Mouse (Mus musculus) embryonic facial prominence, embryonic 13.5 days (tissue): ENCODE data around the gene Slc25a35. TPM values are rescaled to one million over a fixed set of nuclear protein-coding genes. Genes with fewer than 3 reads are reported as not detected.
"Not testable (repeated sequence)": the region's sequence is repeated elsewhere in the genome, so short reads cannot be mapped to it uniquely, and the experiment has no call there.

Experiments
- ATAC-seq: fragments of 200-750 bp; cut with Nextera tagmentation; 2 replicates; pipeline ENCODE4 v1.8.0; 2017; ENCODE audit warnings: low read depth; ENCODE audit not compliant: insufficient number of reproducible peaks, insufficient read depth, low FRiP score, low TSS enrichment
- H3K27ac ChIP-seq: fragments of 300-500 bp; sonication (generic); 2 replicates; pipeline ENCODE4 v1.5.1; 2015; ENCODE audit warnings: moderate library complexity, mild to moderate bottlenecking, inconsistent platforms
- H3K27me3 ChIP-seq: fragments of 300-500 bp; sonication (generic); 2 replicates; pipeline ENCODE4 v1.6.1; 2015; ENCODE audit warnings: mild to moderate bottlenecking, inconsistent platforms
- H3K36me3 ChIP-seq: fragments of 300-500 bp; sonication (generic); 2 replicates; pipeline ENCODE4 v1.6.1; 2015; ENCODE audit warnings: mild to moderate bottlenecking, inconsistent platforms
- H3K4me1 ChIP-seq: fragments of 300-500 bp; sonication (generic); 2 replicates; pipeline ENCODE4 v1.6.1; 2015; ENCODE audit warnings: inconsistent platforms
- H3K4me2 ChIP-seq: fragments of 300-500 bp; sonication (generic); 2 replicates; pipeline ENCODE4 v1.6.1; 2015; ENCODE audit warnings: moderate library complexity, mild to moderate bottlenecking, inconsistent platforms
- H3K4me3 ChIP-seq: fragments of 300-500 bp; sonication (generic); 2 replicates; pipeline ENCODE4 v1.5.1; 2015; ENCODE audit warnings: mild to moderate bottlenecking, inconsistent platforms
- H3K9ac ChIP-seq: fragments of 300-500 bp; sonication (generic); 2 replicates; pipeline ENCODE4 v1.6.1; 2015; ENCODE audit warnings: mild to moderate bottlenecking, inconsistent platforms
- H3K9me3 ChIP-seq: fragments of 300-500 bp; sonication (generic); 2 replicates; pipeline ENCODE4 v1.6.1; 2016; ENCODE audit warnings: inconsistent platforms
- WGBS: fragments of 180-500 bp; shearing (Covaris S2); methylation state at CpG from one replicate; pipeline ENCODE4 v1.1.7; 2015; ENCODE audit warnings: mixed read lengths; 5-methylcytosine and 5-hydroxymethylcytosine counted together
- polyA plus RNA-seq: library from polyadenylated mRNA; unstranded; fragments of >200 nt; fragmentation: Nextera tagmentation; extraction: Ambion mirVana; gene quantifications from 2 replicates; pipeline ENCODE4 v1.2.1, GENCODE M21; 2015

Gene Slc25a35
- polyA plus RNA-seq, 1 experiment from 2014 or later: 4.7 TPM

DNA sequence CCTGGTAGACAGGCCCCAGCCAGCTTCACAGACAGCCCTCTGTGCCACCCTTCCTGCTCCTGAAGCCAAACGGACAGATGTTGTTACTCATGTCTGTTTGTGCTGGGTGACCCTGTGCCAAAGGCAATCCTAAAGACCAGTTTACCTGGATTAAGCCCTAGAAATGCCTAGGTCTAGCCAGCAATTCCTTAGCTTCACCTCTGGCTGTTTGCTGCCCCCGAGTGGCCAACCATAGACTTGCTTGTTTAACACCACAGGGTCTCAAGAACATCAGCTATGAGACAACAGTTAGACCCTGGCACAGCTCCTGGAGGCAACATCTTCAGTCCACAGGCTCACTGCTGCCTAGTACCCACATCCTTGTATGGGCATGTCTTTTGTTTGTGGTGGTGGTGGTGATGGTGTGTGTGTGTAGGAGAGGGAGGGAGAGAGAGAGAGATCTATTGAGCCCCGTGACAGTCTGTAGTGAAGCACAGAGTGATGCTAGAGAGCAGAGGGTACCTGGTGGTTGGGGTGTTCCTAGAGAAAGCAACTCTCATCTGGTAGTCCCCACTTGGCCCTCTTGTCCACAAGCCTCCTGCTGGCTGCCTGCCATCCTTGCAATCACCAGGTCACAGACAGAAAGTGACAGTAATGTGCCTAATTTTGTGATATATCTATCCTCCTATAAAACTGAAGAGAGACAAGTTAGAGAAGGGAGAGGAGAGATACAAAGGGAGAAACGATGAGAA, 14.9 kb downstream of the Slc25a35 start:
- Histone ChIP-seq H3K9me3 (no peaks in the 10 kb centered on the region), H3K36me3 (peaks cover 17% of the 10 kb centered on the region), H3K4me2 (no peak overlapping the region), H3K4me1 (no peaks in the 10 kb centered on the region), H3K27me3 (no peaks in the 10 kb centered on the region), H3K9ac (no peak overlapping the region), H3K4me3 (no peak overlapping the region), H3K27ac (no peak overlapping the region)
- 36% methylated on average over 4 of the region's 4 CpGs for WGBS
- ATAC-seq: no peak

DNA sequence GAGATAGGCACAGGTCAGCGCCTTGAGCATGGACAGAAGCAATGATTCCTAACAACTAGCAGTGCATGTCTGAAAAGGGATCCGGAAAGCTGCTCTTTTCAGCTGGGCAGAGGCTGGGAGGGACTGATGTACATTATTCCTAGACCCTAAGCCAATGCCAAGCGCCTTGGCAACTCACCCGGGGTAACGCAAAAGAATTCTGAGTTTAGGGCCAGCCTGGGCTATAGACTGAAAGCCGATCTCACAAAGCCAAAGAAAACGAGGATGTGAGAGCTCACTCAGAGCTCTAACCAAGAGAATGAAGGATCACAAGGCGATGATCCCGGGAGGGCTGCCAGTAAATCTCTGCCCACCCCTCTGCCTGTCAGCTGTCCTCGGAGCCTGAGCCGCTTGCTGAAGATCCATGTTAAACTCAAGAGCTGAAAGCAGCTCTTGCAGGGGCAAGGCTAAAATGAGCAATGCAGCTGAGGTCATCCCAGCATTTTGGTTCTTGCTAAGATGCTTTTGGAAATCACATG, 19.5 kb downstream of the Slc25a35 start:
- H3K4me2 ChIP-seq: no peak overlapping the region
- H3K27ac ChIP-seq: no peak overlapping the region
- WGBS: 92% methylated on average over 11 of the region's 11 CpGs
- no peak overlapping the region for H3K9ac ChIP-seq
- no peaks in the 10 kb centered on the region for H3K4me1 ChIP-seq
- H3K27me3 ChIP-seq: no peaks in the 10 kb centered on the region
- H3K4me3 ChIP-seq: no peak overlapping the region
- no peak for ATAC-seq
- H3K9me3 ChIP-seq: no peaks in the 10 kb centered on the region
- peaks cover 63% of the 10 kb centered on the region for H3K36me3 ChIP-seq

- Histone ChIP-seq H3K36me3 (peaks cover 72% of the 10 kb centered on the region), H3K27me3 (no peaks in the 10 kb centered on the region), H3K4me3 (no peak overlapping the region), H3K9ac (no peak overlapping the region), H3K9me3 (no peaks in the 10 kb centered on the region), H3K4me1 (no peaks in the 10 kb centered on the region), H3K27ac (no peak overlapping the region), H3K4me2 (no peak overlapping the region)
- WGBS: 91% methylated on average over 17 of the region's 17 CpGs
- ATAC-seq: no peak
These were observed 20.4 kb downstream of the Slc25a35 start for GRCm38 (mm10) chr11:68988341-68988740.

- Histone ChIP-seq H3K36me3 (peaks cover 97% of the 10 kb centered on the region), H3K27ac (no peak overlapping the region), H3K4me3 (no peak overlapping the region), H3K9me3 (no peaks in the 10 kb centered on the region), H3K4me1 (no peaks in the 10 kb centered on the region), H3K27me3 (no peaks in the 10 kb centered on the region), H3K9ac (no peak overlapping the region), H3K4me2 (no peak overlapping the region)
- 91% methylated on average over 7 of the region's 7 CpGs for WGBS
- ATAC-seq: no peak
These were observed 25.2 kb downstream of the Slc25a35 start for GRCm38 (mm10) chr11:68993122-68993521.

DNA sequence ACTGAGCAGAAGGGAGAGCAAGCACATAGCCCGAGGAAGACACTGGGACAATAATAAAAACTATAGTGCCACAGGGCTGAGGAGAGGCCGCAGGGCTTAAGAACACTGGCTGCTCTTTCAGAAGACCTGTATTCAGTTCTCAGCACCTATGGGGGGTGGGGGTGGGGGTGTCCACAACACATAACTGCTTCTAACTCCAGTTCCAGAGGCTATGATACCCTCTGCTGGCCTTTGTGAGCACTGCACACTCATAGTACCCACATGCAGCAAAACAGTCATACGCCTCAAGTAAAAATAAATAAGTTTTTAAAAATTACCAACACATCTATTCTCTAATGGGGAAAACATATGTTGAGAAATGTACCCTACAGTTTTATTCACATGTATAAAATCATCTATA, 26.4 kb downstream of the Slc25a35 start:
- H3K4me1 ChIP-seq: no peaks in the 10 kb centered on the region
- H3K9ac ChIP-seq: no peak overlapping the region
- H3K4me2 ChIP-seq: no peak overlapping the region
- H3K27me3 ChIP-seq: no peaks in the 10 kb centered on the region
- peaks cover 96% of the 10 kb centered on the region for H3K36me3 ChIP-seq
- H3K9me3 ChIP-seq: no peaks in the 10 kb centered on the region
- no peak overlapping the region for H3K27ac ChIP-seq
- no peak overlapping the region for H3K4me3 ChIP-seq
- ATAC-seq: no peak
- WGBS: 89% methylated on average over 3 of the region's 3 CpGs

DNA sequence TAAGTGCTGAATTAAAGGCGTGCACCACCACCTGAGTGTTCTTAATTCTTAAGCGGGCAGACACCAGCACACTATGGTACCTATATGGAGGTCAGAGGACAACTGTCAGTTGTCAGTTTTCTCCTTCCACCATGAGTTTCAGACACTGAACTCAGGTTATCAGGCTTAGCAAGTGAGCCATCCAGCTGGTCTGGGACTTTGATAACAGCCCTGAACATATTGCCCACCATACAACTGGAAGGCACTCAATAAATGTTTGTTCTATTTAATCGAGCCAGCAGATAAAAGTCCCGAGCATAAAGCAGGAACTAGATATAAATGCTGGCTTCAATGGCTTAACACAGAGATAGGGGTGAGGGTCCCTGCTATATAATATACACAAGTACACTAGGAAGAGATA, 29.1 kb downstream of the Slc25a35 start:
- no peak for ATAC-seq
- no peaks in the 10 kb centered on the region for H3K4me1 ChIP-seq
- no peak overlapping the region for H3K9ac ChIP-seq
- H3K27ac ChIP-seq: no peak overlapping the region
- H3K4me2 ChIP-seq: no peak overlapping the region
- no peaks in the 10 kb centered on the region for H3K27me3 ChIP-seq
- 94% methylated on average over 4 of the region's 4 CpGs for WGBS
- H3K36me3 ChIP-seq: peaks cover 97% of the 10 kb centered on the region
- no peaks in the 10 kb centered on the region for H3K9me3 ChIP-seq
- H3K4me3 ChIP-seq: no peak overlapping the region

GRCm38 (mm10) chr11:69002782-69003181, 34.9 kb downstream of the Slc25a35 start:
- not testable (repeated sequence) for H3K4me2 ChIP-seq, H3K27me3 ChIP-seq, H3K9ac ChIP-seq, H3K9me3 ChIP-seq, H3K4me3 ChIP-seq, ATAC-seq, H3K27ac ChIP-seq
- Histone ChIP-seq H3K4me1 (peaks cover 10% of the 10 kb centered on the region), H3K36me3 (peaks cover 57% of the 10 kb centered on the region)
- WGBS: 93% methylated on average over 4 of the region's 4 CpGs

DNA sequence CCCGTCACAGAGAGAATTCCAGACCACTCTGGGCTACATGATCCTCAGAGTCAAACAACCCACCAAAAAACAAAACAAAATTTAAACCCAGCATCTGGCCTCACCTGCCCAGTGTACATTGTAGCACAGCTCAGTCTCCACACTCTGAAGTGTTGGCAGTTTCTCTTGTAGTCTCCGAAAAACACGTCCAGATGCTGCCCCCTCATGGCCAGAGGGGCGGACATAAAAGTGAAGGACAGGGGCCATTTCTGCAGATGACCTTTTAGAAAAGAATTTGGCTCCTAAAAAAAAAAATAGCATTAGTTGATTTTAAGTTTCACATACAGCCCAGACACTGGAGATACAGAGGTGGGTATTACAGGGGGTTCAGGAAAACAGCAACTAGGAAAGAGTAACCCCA, 35.7 kb downstream of the Slc25a35 start:
- H3K27ac ChIP-seq: no peak overlapping the region
- no peak overlapping the region for H3K4me2 ChIP-seq
- peaks cover 49% of the 10 kb centered on the region for H3K36me3 ChIP-seq
- H3K4me3 ChIP-seq: no peak overlapping the region
- 59% methylated on average over 4 of the region's 4 CpGs for WGBS
- H3K4me1 ChIP-seq: peaks cover 12% of the 10 kb centered on the region
- no peaks in the 10 kb centered on the region for H3K27me3 ChIP-seq
- no peak for ATAC-seq
- H3K9ac ChIP-seq: no peak overlapping the region
- H3K9me3 ChIP-seq: no peaks in the 10 kb centered on the region

- peaks cover 34% of the 10 kb centered on the region for H3K36me3 ChIP-seq
- no peak overlapping the region for H3K4me3 ChIP-seq
- H3K9me3 ChIP-seq: no peaks in the 10 kb centered on the region
- ATAC-seq: no peak
- H3K27me3 ChIP-seq: no peaks in the 10 kb centered on the region
- H3K4me1 ChIP-seq: peaks cover 12% of the 10 kb centered on the region
- H3K4me2 ChIP-seq: no peak overlapping the region
- H3K9ac ChIP-seq: no peak overlapping the region
- H3K27ac ChIP-seq: no peak overlapping the region
- WGBS: 85% methylated on average over 7 of the region's 7 CpGs
These were observed 37.3 kb downstream of the Slc25a35 start for GRCm38 (mm10) chr11:69005193-69005592.

DNA sequence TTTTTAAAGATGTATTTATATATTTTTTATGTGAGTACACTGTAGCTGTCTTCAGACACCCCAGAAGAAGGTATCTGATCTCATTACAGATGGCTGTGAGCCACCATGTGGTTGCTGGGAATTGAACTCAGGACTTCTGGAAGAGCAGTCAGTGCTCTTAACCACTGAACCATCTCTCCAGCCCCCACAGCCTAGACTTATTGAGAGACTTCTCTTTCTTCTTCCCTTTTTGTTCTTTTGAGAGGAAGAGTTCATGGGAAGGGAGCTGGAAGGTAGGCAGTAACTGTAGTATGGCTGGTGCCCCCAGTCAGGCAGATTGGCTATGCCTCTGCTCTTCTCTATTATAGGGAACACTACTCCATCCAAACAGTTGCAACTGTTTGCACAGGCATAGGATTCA, 38.6 kb downstream of the Slc25a35 start:
- Histone ChIP-seq H3K36me3 (peaks cover 20% of the 10 kb centered on the region), H3K4me1 (peaks cover 14% of the 10 kb centered on the region)
- H3K27me3 ChIP-seq, H3K9me3 ChIP-seq, H3K27ac ChIP-seq, H3K9ac ChIP-seq, H3K4me2 ChIP-seq, ATAC-seq, H3K4me3 ChIP-seq: not testable (repeated sequence)

- peaks cover 2% of the 10 kb centered on the region for H3K36me3 ChIP-seq
- peak; percentile 73 for ATAC-seq
- 9% methylated on average over 38 of the region's 38 CpGs for WGBS
- no peaks in the 10 kb centered on the region for H3K27me3 ChIP-seq
- no peaks in the 10 kb centered on the region for H3K9me3 ChIP-seq
- H3K4me3 ChIP-seq: peak within 1 kb of the TSS; percentile 76
- peak within 1 kb of the TSS; percentile 83 for H3K9ac ChIP-seq
- H3K27ac ChIP-seq: peak within 1 kb of the TSS; percentile 64; the same call in 1 of the 2 replicates
- H3K4me2 ChIP-seq: peak within 1 kb of the TSS; percentile 73
- H3K4me1 ChIP-seq: peaks cover 15% of the 10 kb centered on the region
These were observed 40.5 kb downstream of the Slc25a35 start, which contains the start of gene Pfas for GRCm38 (mm10) chr11:69008182-69009121. TSS of gene Pfas (minus strand) at chr11:69008460.
